Mouse (Mus musculus): Measurements from ENCODE around the gene Papss2.
"Not testable (repeated sequence)": the region's sequence is repeated elsewhere in the genome, so short reads cannot be mapped to it uniquely, and the experiment has no call there.

Papss2 gene

DNA sequence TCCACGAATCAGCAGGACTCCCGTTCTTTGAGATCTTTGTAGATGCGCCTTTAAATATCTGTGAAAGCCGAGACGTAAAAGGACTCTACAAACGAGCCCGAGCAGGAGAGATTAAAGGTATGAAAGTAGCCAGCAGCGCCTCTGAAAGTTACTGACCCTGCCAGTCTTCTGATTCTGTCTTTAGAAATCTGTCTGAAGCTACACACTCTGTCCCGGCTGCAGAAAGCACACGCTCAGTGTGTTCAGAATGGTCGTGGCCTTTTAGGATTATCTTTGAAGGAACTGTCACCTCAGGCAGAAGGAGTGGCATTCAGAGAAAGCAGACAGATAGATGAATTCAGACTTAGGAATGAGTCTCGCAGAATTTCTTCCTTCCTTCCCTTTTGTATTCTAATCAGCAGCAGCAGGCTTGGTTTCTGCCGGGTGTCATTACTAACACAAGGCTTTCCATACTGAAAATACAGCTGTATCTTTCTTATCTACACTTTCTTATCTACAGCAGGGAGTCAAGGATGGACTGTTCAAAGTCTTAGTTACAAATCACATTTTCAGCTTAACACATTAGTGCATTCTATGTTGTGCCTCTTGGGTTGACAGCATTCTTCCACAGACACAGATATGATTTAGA, 42.8 kb downstream of the Papss2 start:
- DNase-seq (ENCODE audit: low read depth, low spot score) = no peak

DNA sequence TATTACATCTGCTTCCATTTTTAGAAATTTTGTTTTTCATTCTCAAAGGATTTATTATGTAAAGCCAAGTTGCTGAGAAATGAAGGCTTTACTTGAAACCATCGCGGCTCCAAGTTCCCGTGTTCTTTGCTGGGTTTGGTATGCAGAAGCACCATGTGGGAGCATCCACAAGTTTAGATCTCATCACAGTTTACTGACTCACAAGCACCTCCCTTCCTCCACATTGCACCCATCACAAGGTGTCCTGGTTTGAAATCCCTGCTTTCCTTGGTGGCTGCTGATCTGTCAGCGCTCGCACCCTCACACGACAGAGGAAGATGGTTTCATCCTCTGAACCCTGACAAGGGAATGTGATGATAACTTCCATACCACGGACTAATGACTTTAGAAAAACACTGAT, 45.9 kb downstream of the Papss2 start:
- no peak for DNase-seq (ENCODE audit: low read depth, low spot score)

DNA sequence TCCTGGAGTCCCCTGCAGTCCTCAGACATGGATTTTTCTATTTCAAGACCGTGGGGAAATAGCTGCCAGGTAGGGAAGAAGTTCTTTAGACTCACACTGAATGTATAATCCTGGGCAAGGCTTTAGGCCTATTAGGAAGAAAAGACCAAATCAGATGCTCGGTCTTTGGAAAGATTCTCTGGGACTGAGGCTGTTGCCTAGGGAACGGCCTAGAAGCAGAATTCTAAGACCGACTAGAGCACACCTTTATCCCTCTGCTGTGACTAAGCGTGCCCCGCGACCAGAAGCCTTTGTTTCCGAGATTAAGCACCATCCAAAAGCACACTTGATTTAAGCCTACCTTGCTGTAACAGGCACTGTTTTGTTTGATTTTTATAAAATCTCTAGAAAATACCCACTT, 46.4 kb downstream of the Papss2 start:
- no peak for DNase-seq (ENCODE audit: low read depth, low spot score)

DNA sequence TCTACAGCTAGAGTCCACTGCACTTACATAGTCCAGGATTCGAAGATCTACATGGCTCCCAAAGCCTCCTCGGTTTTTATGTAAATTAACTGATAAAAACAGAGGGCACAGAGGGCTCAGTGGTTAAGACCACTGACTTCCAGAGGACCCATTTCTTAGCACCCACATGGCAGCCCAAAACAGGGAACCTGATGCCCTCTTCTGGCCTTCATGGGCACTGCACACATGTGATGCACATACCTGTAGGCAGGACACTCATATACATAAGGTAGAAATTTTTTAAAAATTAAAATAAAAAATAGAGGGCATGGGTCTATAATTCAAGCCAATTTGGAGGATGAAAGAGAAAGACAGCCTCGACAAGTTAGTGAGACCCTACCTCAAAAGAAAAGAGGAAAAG, 48.1 kb downstream of the Papss2 start:
- DNase-seq (ENCODE audit: low read depth, low spot score) = no peak

DNA sequence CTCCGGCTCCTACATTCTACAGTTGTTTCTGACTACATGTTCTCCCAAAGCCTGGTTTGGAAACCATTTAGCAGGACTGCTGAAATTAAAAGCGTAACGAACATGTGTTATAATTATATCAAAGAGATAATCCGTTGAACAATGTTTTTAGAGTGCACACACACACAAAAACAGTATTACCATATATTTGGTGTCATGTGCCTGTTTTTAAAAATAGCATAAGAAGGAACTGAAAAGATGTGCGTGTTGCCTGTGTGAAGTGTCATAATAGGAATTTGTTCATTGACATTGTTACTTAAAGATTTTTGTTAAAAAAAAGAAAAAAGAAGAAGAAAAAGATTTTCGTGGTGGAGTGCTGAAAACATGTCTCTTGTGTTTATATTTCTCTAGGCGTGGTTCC, 50.3 kb downstream of the Papss2 start:
- DNase-seq (ENCODE audit: low read depth, low spot score) = no peak

DNA sequence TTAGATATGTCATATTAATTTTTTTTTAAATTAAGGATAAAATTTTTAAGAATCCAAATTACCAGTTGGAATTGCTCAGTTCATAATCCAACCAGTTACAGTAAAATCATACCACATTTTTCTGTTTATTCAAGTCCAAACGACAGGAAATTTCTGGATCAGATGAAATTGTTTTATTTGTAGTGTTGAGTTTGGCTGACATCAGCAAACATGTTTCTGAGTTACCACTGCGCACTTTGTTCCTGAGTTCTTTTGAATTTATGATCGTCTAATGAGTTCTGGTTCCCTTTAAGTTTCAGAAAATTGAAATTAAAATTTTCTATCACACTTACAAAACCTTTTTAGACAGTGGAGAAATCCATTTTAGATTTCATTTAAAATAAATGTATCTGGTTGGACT, 50.8 kb downstream of the Papss2 start:
- DNase-seq (ENCODE audit: low read depth, low spot score) = no peak

DNA sequence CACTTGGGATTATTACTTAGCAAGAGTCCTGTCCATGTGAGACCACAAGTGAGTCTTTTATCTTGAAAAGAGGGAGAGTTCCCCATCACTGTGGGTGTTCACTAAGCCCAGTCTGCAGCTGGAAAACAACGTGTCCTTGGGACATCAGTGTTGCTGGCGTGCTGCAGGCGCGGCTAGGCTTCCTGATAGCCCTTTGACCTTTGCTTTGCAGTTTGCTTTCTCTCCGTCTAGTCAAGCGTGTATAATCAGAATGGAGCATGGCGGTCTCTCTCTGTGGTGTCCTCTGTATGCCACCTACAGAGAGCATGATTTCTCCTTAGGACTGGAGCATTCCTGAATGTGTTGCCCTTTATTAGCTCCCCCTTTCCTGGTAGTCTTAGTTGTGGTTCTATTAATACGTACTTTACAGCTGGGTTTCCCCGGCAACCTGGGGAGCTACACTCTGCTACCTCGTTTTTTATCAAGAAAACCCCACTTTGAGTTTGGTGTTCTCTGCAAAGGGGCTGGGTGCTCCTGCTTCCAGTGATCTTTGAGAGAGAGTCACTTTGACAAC, 52.5 kb downstream of the Papss2 start:
- no peak for DNase-seq (ENCODE audit: low read depth, low spot score)

DNA sequence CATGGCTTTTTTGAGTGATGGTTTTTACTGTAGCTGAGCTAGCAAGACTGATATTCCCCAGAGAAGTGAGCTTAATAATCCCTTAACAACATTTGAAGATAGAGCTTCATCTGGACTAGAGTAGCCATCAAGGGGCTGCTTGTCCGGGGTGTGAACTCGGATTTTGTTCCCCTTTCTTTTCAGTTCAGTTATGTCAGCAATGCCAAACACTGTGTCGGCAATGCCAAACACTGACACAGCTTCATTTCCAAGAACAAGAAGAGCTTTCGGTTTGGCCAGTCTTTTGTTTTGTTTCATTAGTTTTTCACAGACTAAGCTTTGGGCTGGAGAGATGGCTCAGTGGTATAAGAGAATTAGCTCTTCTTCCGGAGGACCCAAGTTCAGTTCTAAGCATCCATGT, 55.5 kb downstream of the Papss2 start:
- DNase-seq (ENCODE audit: low read depth, low spot score) = no peak

DNA sequence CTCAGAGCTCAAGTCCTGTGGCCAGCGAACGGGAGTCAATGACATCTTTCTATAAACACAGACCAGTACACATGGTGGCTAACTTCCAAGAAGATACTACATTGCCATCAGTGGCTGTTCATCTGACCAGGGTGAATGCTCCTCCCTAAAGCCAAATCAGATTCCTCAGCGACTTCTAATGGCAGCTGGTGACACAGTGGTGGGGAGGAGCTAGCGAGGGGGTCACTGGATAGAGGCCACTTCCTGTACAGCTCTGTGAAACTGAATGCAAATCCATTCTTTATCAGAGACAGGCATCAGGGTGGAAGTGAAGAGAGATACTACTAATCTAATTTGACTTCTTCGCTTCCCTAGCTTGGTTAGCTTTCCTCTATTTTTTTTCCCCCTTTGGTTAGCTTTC, 57.5 kb downstream of the Papss2 start:
- no peak for DNase-seq (ENCODE audit: low read depth, low spot score)

DNA sequence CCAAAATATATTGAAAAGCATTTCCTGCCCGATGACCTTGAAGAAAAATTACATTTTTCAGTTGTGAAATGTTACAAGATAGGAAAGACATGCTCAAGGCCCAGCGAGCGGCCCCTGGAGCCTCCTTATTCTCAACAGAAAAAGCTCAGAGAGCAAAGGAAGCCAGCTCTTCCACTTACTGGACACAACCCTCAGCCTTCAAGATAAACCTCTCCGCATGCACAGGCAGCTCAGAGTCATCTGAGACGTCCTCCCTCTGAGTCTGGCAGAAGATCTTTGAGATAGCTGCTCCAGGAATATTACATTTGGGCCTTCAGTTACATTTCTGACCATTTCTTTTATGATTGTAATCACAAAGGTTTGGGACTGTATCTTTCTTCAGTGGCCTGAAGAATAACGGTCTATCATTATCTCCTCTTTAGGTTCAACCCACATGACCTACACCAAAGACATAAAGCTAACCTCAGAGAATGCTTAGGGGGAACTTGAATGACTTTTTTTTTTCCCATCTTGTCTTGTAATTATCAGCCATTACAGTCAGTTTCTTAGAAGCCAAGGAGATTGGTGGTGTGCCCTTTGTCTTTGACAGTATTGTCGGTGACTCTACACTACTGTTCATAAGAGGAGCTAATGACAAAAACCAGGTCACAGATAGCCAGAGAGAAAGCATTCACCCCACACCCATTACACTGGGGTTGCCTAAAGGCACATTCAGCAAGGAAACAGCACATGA, 58.2 kb downstream of the Papss2 start:
- no peak for DNase-seq (ENCODE audit: low read depth, low spot score)

DNA sequence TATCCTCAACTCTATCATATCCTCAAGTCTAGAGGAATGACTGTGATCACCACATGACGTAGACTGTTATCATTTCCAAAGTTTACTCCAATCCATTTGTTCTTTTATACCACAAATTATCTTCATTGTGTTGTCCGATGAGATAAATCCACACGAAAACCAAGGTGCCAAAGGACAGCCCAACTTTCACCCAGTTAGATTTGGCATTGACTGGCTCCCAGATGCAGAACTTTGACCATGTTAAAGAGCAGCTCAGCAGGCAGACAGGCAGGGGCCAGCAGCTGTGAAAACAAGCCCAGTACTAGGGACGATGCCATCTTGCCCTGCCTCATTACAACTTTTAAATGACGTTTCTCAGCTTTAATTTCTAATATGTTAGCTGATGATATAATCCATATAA, 63.8 kb downstream of the Papss2 start:
- no peak for DNase-seq (ENCODE audit: low read depth, low spot score)

DNA sequence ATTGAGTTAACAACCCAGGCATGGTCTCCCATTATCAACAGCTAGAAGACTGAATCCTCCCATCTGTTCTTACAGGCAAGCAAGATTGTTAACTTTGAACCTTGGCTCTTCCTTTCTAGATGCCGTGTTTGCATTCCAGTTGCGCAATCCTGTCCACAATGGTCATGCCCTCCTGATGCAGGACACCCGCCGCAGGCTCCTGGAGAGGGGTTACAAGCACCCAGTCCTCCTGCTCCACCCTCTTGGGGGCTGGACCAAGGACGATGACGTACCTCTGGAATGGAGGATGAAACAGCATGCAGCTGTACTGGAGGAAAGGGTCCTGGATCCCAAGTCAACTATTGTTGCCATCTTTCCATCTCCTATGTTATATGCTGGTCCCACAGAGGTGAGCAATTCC, 67.3 kb downstream of the Papss2 start:
- no peak for DNase-seq (ENCODE audit: low read depth, low spot score)

DNA sequence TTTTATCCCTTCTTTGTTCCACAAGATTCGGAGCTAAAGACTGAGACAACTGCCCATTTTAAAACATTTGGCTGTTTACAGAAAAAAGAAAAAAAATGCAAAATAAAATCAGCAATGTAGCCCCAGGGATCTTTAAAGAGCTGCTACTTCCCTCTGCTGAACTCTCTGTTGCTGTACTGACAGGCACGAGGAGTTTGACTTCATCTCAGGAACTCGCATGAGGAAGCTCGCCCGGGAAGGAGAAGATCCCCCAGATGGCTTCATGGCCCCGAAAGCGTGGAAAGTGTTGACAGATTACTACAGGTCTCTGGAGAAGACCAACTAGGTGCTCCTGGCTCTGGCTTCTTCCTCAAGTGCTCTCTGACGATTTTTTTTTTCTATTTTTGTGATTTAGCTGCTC, 69.7 kb downstream of the Papss2 start:
- no peak for DNase-seq (ENCODE audit: low read depth, low spot score)

DNA sequence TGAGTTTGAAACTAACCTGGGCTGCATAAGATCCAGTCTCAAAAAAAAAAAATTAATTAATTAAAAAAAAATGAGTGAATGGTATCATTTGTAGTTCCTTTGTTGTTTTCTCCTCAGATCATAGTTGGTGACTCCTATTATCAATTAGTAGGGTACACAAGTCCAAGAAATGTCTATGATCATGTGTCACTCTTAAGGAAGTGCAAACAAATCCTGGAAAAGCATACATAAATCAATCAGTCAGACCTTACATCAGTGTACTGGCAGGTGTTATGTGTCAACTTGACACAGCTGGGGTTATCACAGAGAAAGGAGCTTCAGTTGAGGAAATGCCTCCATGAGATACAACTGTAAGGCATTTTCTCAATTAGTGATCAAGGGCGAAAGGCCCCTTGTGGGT, 72.2 kb downstream of the Papss2 start:
- not testable (repeated sequence) for DNase-seq (ENCODE audit: low read depth, low spot score)

DNA sequence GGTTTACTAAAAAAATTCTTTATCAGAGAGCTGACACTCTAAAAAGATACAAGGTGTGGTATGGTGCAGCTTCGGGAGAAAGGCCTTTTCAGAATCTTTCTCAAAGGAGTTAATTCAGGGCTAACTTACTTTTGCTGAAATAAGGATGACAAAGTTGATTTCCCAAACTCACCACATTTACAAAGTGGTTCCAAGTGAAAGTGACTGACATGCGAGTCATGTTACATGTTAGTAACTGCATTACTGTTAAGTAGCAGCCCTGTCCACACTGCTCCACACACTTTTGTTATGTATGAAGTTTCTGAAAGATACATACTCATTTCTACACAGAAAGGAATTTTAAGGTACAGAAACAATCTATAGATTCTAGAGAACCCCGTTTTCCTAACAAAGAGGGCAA, 80.2 kb downstream of the Papss2 start:
- no peak for DNase-seq (ENCODE audit: low read depth, low spot score)

DNA sequence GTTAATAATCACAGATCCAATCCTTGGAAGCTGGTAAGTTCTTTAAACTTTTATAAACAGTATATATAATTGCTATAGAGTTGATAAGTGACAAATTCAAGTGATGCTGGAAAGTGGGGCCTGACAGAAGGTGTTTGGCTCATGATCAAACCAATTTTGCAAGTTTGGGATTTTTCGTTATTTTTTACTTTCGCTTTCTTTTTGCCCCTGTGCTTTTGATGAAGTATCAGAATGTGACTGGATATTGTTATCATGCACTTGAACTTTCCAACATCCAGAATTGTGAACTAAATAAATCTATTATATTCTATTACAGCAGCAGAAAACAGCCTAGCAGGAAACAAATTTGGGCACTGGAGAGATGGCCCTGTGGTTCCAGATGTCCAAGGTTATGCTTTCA, 85.3 kb downstream of the Papss2 start:
- DNase-seq (ENCODE audit: low read depth, low spot score) = no peak

DNA sequence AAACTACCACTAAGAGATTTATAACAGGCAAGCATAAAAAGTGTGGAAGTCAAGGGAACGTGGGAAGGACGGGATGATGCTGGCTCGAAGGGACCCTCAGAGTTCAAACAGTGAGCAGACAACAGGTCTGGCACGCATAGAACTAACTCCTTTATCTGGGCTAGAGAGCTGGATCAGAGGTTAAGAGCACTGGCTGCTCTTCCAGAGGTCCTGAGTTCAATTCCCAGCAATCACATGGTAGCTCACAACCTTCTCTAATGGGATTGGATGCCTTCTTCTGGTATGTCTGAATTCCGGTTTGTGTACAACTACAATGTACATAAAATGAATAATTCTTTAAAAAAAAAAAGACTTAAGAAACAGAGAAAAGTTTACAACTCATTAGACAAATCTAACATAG, 87.5 kb downstream of the Papss2 start:
- DNase-seq (ENCODE audit: low read depth, low spot score) = no peak

DNA sequence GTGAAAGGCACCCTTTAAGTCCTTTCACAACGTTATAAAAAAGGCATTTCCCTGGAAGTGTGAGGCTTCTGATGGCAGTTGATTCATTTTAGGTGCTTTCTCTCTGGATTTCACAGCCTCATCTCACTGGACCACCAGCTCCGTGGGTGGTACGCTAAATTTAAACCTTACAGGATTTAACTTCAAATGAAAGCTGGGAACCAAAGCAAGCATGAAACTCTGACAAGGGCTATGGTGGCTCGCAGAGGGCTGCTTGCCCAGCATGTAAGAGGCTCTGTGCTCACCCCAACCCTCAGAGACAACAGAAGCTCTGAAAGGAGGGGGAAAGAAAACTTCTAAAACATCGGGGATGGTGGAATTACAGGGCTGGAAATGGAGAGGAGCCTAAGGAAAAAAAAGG, 92.1 kb downstream of the Papss2 start:
- DNase-seq (ENCODE audit: low read depth, low spot score) = no peak

DNA sequence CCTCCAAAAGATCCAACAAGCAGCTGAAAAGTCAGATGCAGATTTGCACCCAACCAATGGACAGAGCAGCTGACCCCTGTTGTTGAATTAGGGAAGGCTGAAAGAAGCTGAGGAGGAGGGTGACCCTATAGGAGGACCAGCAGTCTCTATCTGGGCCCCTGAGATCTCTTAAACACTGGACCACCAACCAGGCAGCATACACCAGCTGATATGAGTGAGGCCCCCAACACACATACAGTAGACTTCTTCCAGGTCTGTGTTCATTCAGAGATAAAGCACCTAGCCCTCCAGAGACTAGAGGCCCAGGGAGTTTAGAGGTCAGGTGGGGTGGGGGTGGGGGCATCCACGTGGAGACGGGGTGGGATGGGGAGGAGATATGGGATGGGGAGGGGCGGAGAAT, 92.6 kb downstream of the Papss2 start:
- not testable (repeated sequence) for DNase-seq (ENCODE audit: low read depth, low spot score)

DNA sequence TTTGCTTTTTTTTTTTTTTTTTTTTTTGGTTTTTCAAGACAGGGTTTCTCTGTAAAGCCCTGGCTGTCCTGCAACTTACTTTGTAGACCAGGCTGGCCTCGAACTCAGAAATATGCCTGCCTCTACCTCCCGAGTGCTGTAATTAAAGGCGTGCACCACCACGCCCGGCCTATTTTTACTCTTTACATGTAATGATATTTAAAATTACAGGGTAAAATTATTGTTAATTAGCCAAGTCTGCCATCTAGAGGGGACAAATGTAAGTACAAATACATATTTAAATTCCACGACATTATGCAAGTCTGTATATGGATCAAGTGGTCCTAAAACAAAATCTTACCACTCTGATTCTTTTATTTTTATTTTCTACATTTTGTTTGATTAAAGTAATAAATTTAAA, 94.1 kb downstream of the Papss2 start:
- DNase-seq (ENCODE audit: low read depth, low spot score) = no peak

DNA sequence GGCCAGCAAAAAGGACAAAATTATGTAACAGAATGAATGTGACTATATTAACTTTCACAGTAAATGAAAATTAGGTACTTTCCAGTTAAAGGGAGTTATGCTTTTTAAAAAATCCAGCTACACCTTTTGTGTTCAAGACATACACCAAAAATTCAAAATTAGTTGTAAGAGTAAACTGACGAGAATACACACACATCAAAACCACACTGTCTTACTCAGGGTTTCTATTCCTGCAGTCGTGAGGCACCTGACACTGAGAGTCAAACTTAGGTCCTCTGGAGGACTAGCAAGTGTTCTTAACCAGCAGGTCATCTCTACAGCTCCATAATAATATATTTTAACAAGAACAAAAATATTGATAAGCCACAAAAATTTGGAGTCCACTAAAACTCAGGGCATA, 101.1 kb downstream of the Papss2 start:
- no peak for DNase-seq (ENCODE audit: low read depth, low spot score)

DNA sequence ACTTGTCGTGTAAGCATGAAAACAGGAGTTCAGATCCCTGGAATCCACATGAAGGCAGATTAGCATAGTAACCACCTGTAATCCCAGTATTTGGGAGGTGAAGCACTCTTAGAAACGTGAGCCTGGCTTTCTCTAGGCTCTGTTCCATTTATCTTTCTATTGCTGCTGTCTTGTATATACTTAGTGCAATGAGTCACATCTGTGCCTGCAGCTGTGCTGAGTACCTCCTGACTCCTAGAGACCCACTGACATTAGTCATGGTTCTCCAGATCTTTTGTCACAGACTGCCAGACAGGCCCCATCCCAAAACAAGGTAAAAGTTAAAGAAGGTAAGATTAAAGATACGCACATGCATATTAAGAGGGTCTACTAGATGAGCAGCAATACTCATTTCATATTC, 106.6 kb downstream of the Papss2 start:
- no peak for DNase-seq (ENCODE audit: low read depth, low spot score)

DNA sequence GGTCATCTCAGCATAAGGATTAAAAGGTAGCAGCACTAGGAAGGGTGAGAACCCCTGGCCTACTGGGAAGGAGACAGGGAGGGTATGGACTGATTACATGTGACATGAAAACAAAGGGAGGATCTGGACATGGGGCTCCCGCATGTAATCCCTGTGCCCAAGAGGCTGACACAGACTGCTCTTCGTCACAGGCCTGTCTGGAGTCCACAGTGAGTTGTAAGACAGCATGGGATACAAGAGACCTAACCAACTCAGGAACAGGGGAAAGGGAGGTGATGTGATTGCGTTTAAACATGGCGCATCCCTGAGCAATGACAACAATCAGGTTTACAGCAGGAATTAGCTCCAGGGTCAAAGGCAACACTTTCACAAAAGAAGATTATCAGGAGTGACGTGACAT, 113.4 kb downstream of the Papss2 start:
- no peak for DNase-seq (ENCODE audit: low read depth, low spot score)

Measured in brain, embryonic 18.5 days (tissue).